Mouse (Mus musculus) heart, postnatal 4 days (tissue): ENCODE data around the gene Syt13. TPM values are rescaled to one million over a fixed set of nuclear protein-coding genes. Genes with fewer than 3 reads are reported as not detected.

ENCODE experiments used
- DNase-seq: peaks from one replicate; pipeline ENCODE4 v3.0.0; 2021
- total RNA-seq, 2 experiments: library from RNA; stranded (reverse); gene quantifications; 2 replicates each; pipeline ENCODE4 v1.2.3; 2021

The Syt13 gene
- total RNA-seq, 2 experiments from 2014 or later = 0.17 to 0.41 TPM

GRCm38 (mm10) chr2:92924677-92925259 lies 9.9 kb downstream of the Syt13 start:
- DNase-seq = no peak

- no peak for DNase-seq
Measured at GRCm38 (mm10) chr2:92929696-92930095, 14.8 kb downstream of the Syt13 start.

GRCm38 (mm10) chr2:92931061-92931460 lies 16.2 kb downstream of the Syt13 start:
- no peak for DNase-seq

GRCm38 (mm10) chr2:92933379-92933778 lies 18.5 kb downstream of the Syt13 start:
- no peak for DNase-seq

GRCm38 (mm10) chr2:92934312-92934982 lies 19.5 kb downstream of the Syt13 start:
- no peak for DNase-seq

GRCm38 (mm10) chr2:92935483-92935882 lies 20.6 kb downstream of the Syt13 start:
- no peak for DNase-seq

- DNase-seq = no peak
Measured at GRCm38 (mm10) chr2:92938063-92938462, 23.2 kb downstream of the Syt13 start.

- no peak for DNase-seq
Measured at GRCm38 (mm10) chr2:92938827-92939226, 23.9 kb downstream of the Syt13 start.

GRCm38 (mm10) chr2:92940963-92941362 lies 26.1 kb downstream of the Syt13 start:
- DNase-seq = no peak

- DNase-seq = no peak
Measured at GRCm38 (mm10) chr2:92941463-92941862, 26.6 kb downstream of the Syt13 start.

- DNase-seq = peak; percentile 61
Measured at GRCm38 (mm10) chr2:92943406-92943805, 28.5 kb downstream of the Syt13 start.

- no peak for DNase-seq
Measured at GRCm38 (mm10) chr2:92944356-92944755, 29.5 kb downstream of the Syt13 start.

GRCm38 (mm10) chr2:92945125-92945746 lies 30.3 kb downstream of the Syt13 start:
- no peak for DNase-seq

GRCm38 (mm10) chr2:92945824-92946598 lies 31.1 kb downstream of the Syt13 start:
- no peak for DNase-seq

- DNase-seq = peak; percentile 32
Measured at GRCm38 (mm10) chr2:92947981-92948698, 33.2 kb downstream of the Syt13 start.

GRCm38 (mm10) chr2:92948699-92949300 lies 33.9 kb downstream of the Syt13 start:
- no peak for DNase-seq

GRCm38 (mm10) chr2:92949518-92949917 lies 34.6 kb downstream of the Syt13 start:
- no peak for DNase-seq

GRCm38 (mm10) chr2:92953450-92953849 lies 38.6 kb downstream of the Syt13 start:
- DNase-seq = no peak

GRCm38 (mm10) chr2:92954404-92955114 lies 39.7 kb downstream of the Syt13 start:
- peak; percentile 83 for DNase-seq

GRCm38 (mm10) chr2:92956943-92957342 lies 42.0 kb downstream of the Syt13 start:
- DNase-seq = no peak

- no peak for DNase-seq
Measured at GRCm38 (mm10) chr2:92958640-92959039, 43.7 kb downstream of the Syt13 start.
